Mouse (Mus musculus): ENCODE results near the gene Abcf1. TPM values are rescaled to one million over a fixed set of nuclear protein-coding genes. Genes with fewer than 3 reads are reported as not detected.

Gene Abcf1
- total and polyA plus RNA-seq, 3 experiments = 142 to 312 TPM; not detected in 1

Other genes with a start within 250 kb of the Abcf1 start
- 5.5 and 8.4 TPM in 2 replicates for gene Ier3, start 148.1 kb downstream of the Abcf1 start, total RNA-seq (2012; rRNA removed)
- 10 to 100 TPM in 1 of 2 experiments, not detected in 1; 12.2 TPM for gene Ier3, start 148.1 kb downstream of the Abcf1 start, polyA plus RNA-seq (2012; ENCODE audit: insufficient read depth in 1 of 2, insufficient read length in 2 of 2, low read depth in 1 of 2, low replicate concordance in 2 of 2, missing spikeins in 1 of 2)
- gene Flot1, start 146.5 kb downstream of the Abcf1 start, total RNA-seq (2012; rRNA removed) = 38.1 and 39.5 TPM in 2 replicates
- gene Flot1, start 146.5 kb downstream of the Abcf1 start, polyA plus RNA-seq (2012; ENCODE audit: insufficient read depth in 1 of 2, insufficient read length in 2 of 2, low read depth in 1 of 2, low replicate concordance in 2 of 2, missing spikeins in 1 of 2) = 10 to 100 TPM in 1 of 2 experiments, not detected in 1; 64.1 TPM
- 1,137 and 1,211 TPM in 2 replicates for gene Tubb5, start 131.5 kb downstream of the Abcf1 start, total RNA-seq (2012; rRNA removed)
- 1,000 to 10,000 TPM; 1,040 to 1,575 TPM for gene Tubb5, start 131.5 kb downstream of the Abcf1 start, polyA plus RNA-seq (2012; ENCODE audit: insufficient read depth in 1 of 2, insufficient read length in 2 of 2, low read depth in 1 of 2, low replicate concordance in 2 of 2, missing spikeins in 1 of 2)
- 15.0 and 17.2 TPM in 2 replicates for gene Mdc1, start 128.2 kb downstream of the Abcf1 start, total RNA-seq (2012; rRNA removed)
- 10 to 100 TPM; 46.6 to 77.9 TPM for gene Mdc1, start 128.2 kb downstream of the Abcf1 start, polyA plus RNA-seq (2012; ENCODE audit: insufficient read depth in 1 of 2, insufficient read length in 2 of 2, low read depth in 1 of 2, low replicate concordance in 2 of 2, missing spikeins in 1 of 2)
- 11.1 and 13.7 TPM in 2 replicates for gene Nrm, start 108.4 kb downstream of the Abcf1 start, total RNA-seq (2012; rRNA removed)
- 10 to 100 TPM in 1 of 2 experiments, not detected in 1; 49.9 TPM for gene Nrm, start 108.4 kb downstream of the Abcf1 start, polyA plus RNA-seq (2012; ENCODE audit: insufficient read depth in 1 of 2, insufficient read length in 2 of 2, low read depth in 1 of 2, low replicate concordance in 2 of 2, missing spikeins in 1 of 2)
- gene Ppp1r18, start 104.2 kb downstream of the Abcf1 start, total RNA-seq (2012; rRNA removed) = 10.1 and 12.7 TPM in 2 replicates
- gene Ppp1r18, start 104.2 kb downstream of the Abcf1 start, polyA plus RNA-seq (2012; ENCODE audit: insufficient read depth in 1 of 2, insufficient read length in 2 of 2, low read depth in 1 of 2, low replicate concordance in 2 of 2, missing spikeins in 1 of 2) = 10 to 100 TPM in 1 of 2 experiments, not detected in 1; 36.2 TPM
- 75.4 and 79.2 TPM in 2 replicates for gene Dhx16, start 89.9 kb downstream of the Abcf1 start, total RNA-seq (2012; rRNA removed)
- 100 to 1,000 TPM in 1 of 2 experiments, not detected in 1; 101 TPM for gene Dhx16, start 89.9 kb downstream of the Abcf1 start, polyA plus RNA-seq (2012; ENCODE audit: insufficient read depth in 1 of 2, insufficient read length in 2 of 2, low read depth in 1 of 2, low replicate concordance in 2 of 2, missing spikeins in 1 of 2)
- 10.9 and 11.4 TPM in 2 replicates for gene 2310061I04Rik, start 72.3 kb downstream of the Abcf1 start, total RNA-seq (2012; rRNA removed)
- gene 2310061I04Rik, start 72.3 kb downstream of the Abcf1 start, polyA plus RNA-seq (2012; ENCODE audit: insufficient read depth in 1 of 2, insufficient read length in 2 of 2, low read depth in 1 of 2, low replicate concordance in 2 of 2, missing spikeins in 1 of 2) = 100 to 1,000 TPM in 1 of 2 experiments, not detected in 1; 106 TPM
- gene Atat1, start 59.7 kb downstream of the Abcf1 start, total RNA-seq (2012; rRNA removed) = 4.4 and 4.6 TPM in 2 replicates
- 10 to 100 TPM in 1 of 2 experiments, not detected in 1; 14.4 TPM for gene Atat1, start 59.7 kb downstream of the Abcf1 start, polyA plus RNA-seq (2012; ENCODE audit: insufficient read depth in 1 of 2, insufficient read length in 2 of 2, low read depth in 1 of 2, low replicate concordance in 2 of 2, missing spikeins in 1 of 2)
- gene Mrps18b, start 53.4 kb downstream of the Abcf1 start, total RNA-seq (2012; rRNA removed) = 149 and 179 TPM in 2 replicates
- 100 to 1,000 TPM in 1 of 2 experiments, not detected in 1; 239 TPM for gene Mrps18b, start 53.4 kb downstream of the Abcf1 start, polyA plus RNA-seq (2012; ENCODE audit: insufficient read depth in 1 of 2, insufficient read length in 2 of 2, low read depth in 1 of 2, low replicate concordance in 2 of 2, missing spikeins in 1 of 2)
- gene Ppp1r10, start 53.3 kb downstream of the Abcf1 start, total RNA-seq (2012; rRNA removed) = 24.2 and 25.3 TPM in 2 replicates
- gene Ppp1r10, start 53.3 kb downstream of the Abcf1 start, polyA plus RNA-seq (2012; ENCODE audit: insufficient read depth in 1 of 2, insufficient read length in 2 of 2, low read depth in 1 of 2, low replicate concordance in 2 of 2, missing spikeins in 1 of 2) = 10 to 100 TPM in 1 of 2 experiments, not detected in 1; 61.4 TPM
- 50.7 and 57.1 TPM in 2 replicates for gene Gnl1, start 10.1 kb upstream of the Abcf1 start, total RNA-seq (2012; rRNA removed)
- 10 to 100 TPM in 1 of 2 experiments, not detected in 1; 98.5 TPM for gene Gnl1, start 10.1 kb upstream of the Abcf1 start, polyA plus RNA-seq (2012; ENCODE audit: insufficient read depth in 1 of 2, insufficient read length in 2 of 2, low read depth in 1 of 2, low replicate concordance in 2 of 2, missing spikeins in 1 of 2)
- 12.2 and 13.8 TPM in 2 replicates for gene Prr3, start 10.5 kb upstream of the Abcf1 start, total RNA-seq (2012; rRNA removed)
- 10 to 100 TPM in 1 of 2 experiments, not detected in 1; 48.1 TPM for gene Prr3, start 10.5 kb upstream of the Abcf1 start, polyA plus RNA-seq (2012; ENCODE audit: insufficient read depth in 1 of 2, insufficient read length in 2 of 2, low read depth in 1 of 2, low replicate concordance in 2 of 2, missing spikeins in 1 of 2)
- 25.4 and 25.9 TPM in 2 replicates for gene H2-T24, start 50.8 kb upstream of the Abcf1 start, total RNA-seq (2012; rRNA removed)
- 10 to 100 TPM in 1 of 2 experiments, not detected in 1; 14.1 TPM for gene H2-T24, start 50.8 kb upstream of the Abcf1 start, polyA plus RNA-seq (2012; ENCODE audit: insufficient read depth in 1 of 2, insufficient read length in 2 of 2, low read depth in 1 of 2, low replicate concordance in 2 of 2, missing spikeins in 1 of 2)
- 18.3 and 20.3 TPM in 2 replicates for gene H2-T23, start 63.1 kb upstream of the Abcf1 start, total RNA-seq (2012; rRNA removed)
- 10 to 100 TPM in 1 of 2 experiments, not detected in 1; 12.2 TPM for gene H2-T23, start 63.1 kb upstream of the Abcf1 start, polyA plus RNA-seq (2012; ENCODE audit: insufficient read depth in 1 of 2, insufficient read length in 2 of 2, low read depth in 1 of 2, low replicate concordance in 2 of 2, missing spikeins in 1 of 2)
- gene H2-T22, start 73.0 kb upstream of the Abcf1 start, total RNA-seq (2012; rRNA removed) = 22.5 and 27.0 TPM in 2 replicates
- gene H2-T22, start 73.0 kb upstream of the Abcf1 start, polyA plus RNA-seq (2012; ENCODE audit: insufficient read depth in 1 of 2, insufficient read length in 2 of 2, low read depth in 1 of 2, low replicate concordance in 2 of 2, missing spikeins in 1 of 2) = 10 to 100 TPM in 1 of 2 experiments, not detected in 1; 45.5 TPM
- not detected in 2 replicates for gene Gm6034, start 73.2 kb upstream of the Abcf1 start, total RNA-seq (2012; rRNA removed)
- under 1 TPM in 1 of 2 experiments, not detected in 1; 0.11 TPM for gene Gm6034, start 73.2 kb upstream of the Abcf1 start, polyA plus RNA-seq (2012; ENCODE audit: insufficient read depth in 1 of 2, insufficient read length in 2 of 2, low read depth in 1 of 2, low replicate concordance in 2 of 2, missing spikeins in 1 of 2)
- 5.8 and 6.4 TPM in 2 replicates for gene Gm11127, start 88.6 kb upstream of the Abcf1 start, total RNA-seq (2012; rRNA removed)
- 1 to 10 TPM in 1 of 2 experiments, not detected in 1; 1.5 TPM for gene Gm11127, start 88.6 kb upstream of the Abcf1 start, polyA plus RNA-seq (2012; ENCODE audit: insufficient read depth in 1 of 2, insufficient read length in 2 of 2, low read depth in 1 of 2, low replicate concordance in 2 of 2, missing spikeins in 1 of 2)
- not detected in 2 replicates for gene Gm19684, start 151.9 kb upstream of the Abcf1 start, total RNA-seq (2012; rRNA removed)
- not detected for gene Gm19684, start 151.9 kb upstream of the Abcf1 start, polyA plus RNA-seq (2012; ENCODE audit: insufficient read depth in 1 of 2, insufficient read length in 2 of 2, low read depth in 1 of 2, low replicate concordance in 2 of 2, missing spikeins in 1 of 2)
- gene Gm7030, start 159.7 kb upstream of the Abcf1 start, total RNA-seq (2012; rRNA removed) = not detected in 2 replicates
- gene Gm7030, start 159.7 kb upstream of the Abcf1 start, polyA plus RNA-seq (2012; ENCODE audit: insufficient read depth in 1 of 2, insufficient read length in 2 of 2, low read depth in 1 of 2, low replicate concordance in 2 of 2, missing spikeins in 1 of 2) = not detected
- not detected in 2 replicates for gene Gm8909, start 198.8 kb upstream of the Abcf1 start, total RNA-seq (2012; rRNA removed)
- 1 to 10 TPM in 1 of 2 experiments, not detected in 1; 3.0 TPM for gene Gm8909, start 198.8 kb upstream of the Abcf1 start, polyA plus RNA-seq (2012; ENCODE audit: insufficient read depth in 1 of 2, insufficient read length in 2 of 2, low read depth in 1 of 2, low replicate concordance in 2 of 2, missing spikeins in 1 of 2)
- gene H2-T3, start 220.5 kb upstream of the Abcf1 start, total RNA-seq (2012; rRNA removed) = not detected in 2 replicates
- not detected for gene H2-T3, start 220.5 kb upstream of the Abcf1 start, polyA plus RNA-seq (2012; ENCODE audit: insufficient read depth in 1 of 2, insufficient read length in 2 of 2, low read depth in 1 of 2, low replicate concordance in 2 of 2, missing spikeins in 1 of 2)

All from MEL (cell line).